Mouse (Mus musculus) neural tube, embryonic 14.5 days (tissue): ENCODE results near the gene Dapk3. TPM values are rescaled to one million over a fixed set of nuclear protein-coding genes. Genes with fewer than 3 reads are reported as not detected.

ENCODE experiments used
- ATAC-seq: fragments of 200-750 bp; cut with Nextera tagmentation; 2 replicates; pipeline ENCODE4 v1.8.0; 2017; ENCODE audit warnings: low read depth, mild to moderate bottlenecking, moderate TSS enrichment, moderate library complexity
- H3K27ac ChIP-seq: fragments of 300-500 bp; sonication (generic); 2 replicates; pipeline ENCODE4 v1.5.1; 2014; ENCODE audit warnings: low read depth, mild to moderate bottlenecking, control low read depth, low read length, moderate library complexity, mixed read lengths
- H3K27me3 ChIP-seq: fragments of 300-500 bp; sonication (generic); 2 replicates; pipeline ENCODE4 v1.6.1; 2014; ENCODE audit warnings: low read length; ENCODE audit not compliant: control insufficient read depth, insufficient read depth
- H3K36me3 ChIP-seq: fragments of 300-500 bp; sonication (generic); 2 replicates; pipeline ENCODE4 v1.6.1; 2014; ENCODE audit warnings: low read length, mixed read lengths; ENCODE audit not compliant: control insufficient read depth, insufficient read depth
- H3K4me1 ChIP-seq: fragments of 300-500 bp; sonication (generic); 2 replicates; pipeline ENCODE4 v1.6.1; 2014; ENCODE audit warnings: low read length; ENCODE audit not compliant: control insufficient read depth, insufficient read depth
- H3K4me2 ChIP-seq: fragments of 300-500 bp; sonication (generic); 2 replicates; pipeline ENCODE4 v1.6.1; 2014; ENCODE audit warnings: mild to moderate bottlenecking, low read depth, low read length, control low read depth
- H3K4me3 ChIP-seq: fragments of 300-500 bp; sonication (generic); 2 replicates; pipeline ENCODE4 v1.5.1; 2014; ENCODE audit warnings: low read depth, low read length, control low read depth, mixed read lengths
- H3K9ac ChIP-seq: fragments of 300-500 bp; sonication (generic); replicated peaks from 2 replicates; pipeline ENCODE4 v1.6.1; 2014; ENCODE audit warnings: low read depth, mild to moderate bottlenecking, control low read depth, low read length, mixed read lengths
- H3K9me3 ChIP-seq: fragments of 300-500 bp; sonication (generic); 2 replicates; pipeline ENCODE4 v1.6.1; 2016; ENCODE audit warnings: low read length; ENCODE audit not compliant: control insufficient read depth
- WGBS: fragments of 180-500 bp; shearing (Covaris S2); extraction: QIAGEN DNeasy Blood & Tissue Kit; methylation state at CpG from one replicate; pipeline ENCODE4 v1.1.7; 2014; 5-methylcytosine and 5-hydroxymethylcytosine counted together
- polyA plus RNA-seq: library from polyadenylated mRNA; unstranded; fragments of >200 nt; fragmentation: Nextera tagmentation; extraction: Ambion mirVana; gene quantifications from 2 replicates; pipeline ENCODE4 v1.2.1, GENCODE M21; 2014

Dapk3 gene
- polyA plus RNA-seq, 1 experiment from 2014 or later, result 67.3 TPM

DNA sequence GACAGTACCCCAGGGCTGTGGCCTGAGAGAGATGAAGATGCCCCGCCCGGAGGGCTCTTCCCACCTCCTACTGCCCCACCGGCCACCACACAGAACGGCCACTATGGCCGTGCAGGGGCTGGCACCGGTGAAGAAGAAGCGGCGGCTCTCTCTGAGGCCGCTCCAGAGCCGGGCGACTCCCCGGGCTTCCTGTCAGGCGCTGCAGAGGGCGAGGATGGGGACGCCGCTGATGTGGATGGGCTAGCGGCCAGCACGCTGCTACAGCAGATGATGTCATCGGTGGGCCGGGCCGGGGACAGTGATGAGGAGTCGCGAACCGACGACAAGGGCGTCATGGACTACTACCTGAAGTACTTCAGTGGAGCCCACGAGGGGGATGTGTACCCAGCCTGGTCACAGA lies 38.1 kb upstream of the Dapk3 start:
- Histone ChIP-seq H3K27ac (no peak overlapping the region), H3K9ac (no peak overlapping the region), H3K9me3 (no peaks in the 10 kb centered on the region), H3K4me1 (peaks cover 23% of the 10 kb centered on the region), H3K36me3 (peaks cover 52% of the 10 kb centered on the region), H3K27me3 (no peaks in the 10 kb centered on the region), H3K4me3 (no peak overlapping the region), H3K4me2 (no peak overlapping the region)
- 94% methylated on average over 27 of the region's 27 CpGs for WGBS
- no peak for ATAC-seq

- no peak for ATAC-seq
- no peak overlapping the region for H3K27ac ChIP-seq
- H3K9me3 ChIP-seq, result no peaks in the 10 kb centered on the region
- H3K4me2 ChIP-seq, result no peak overlapping the region
- 95% methylated on average over 6 of the region's 6 CpGs for WGBS
- H3K36me3 ChIP-seq, result peaks cover 57% of the 10 kb centered on the region
- no peak overlapping the region for H3K4me3 ChIP-seq
- no peaks in the 10 kb centered on the region for H3K27me3 ChIP-seq
- H3K9ac ChIP-seq, result no peak overlapping the region
- peaks cover 17% of the 10 kb centered on the region for H3K4me1 ChIP-seq
Measured at GRCm38 (mm10) chr10:81145307-81145706, 37.5 kb upstream of the Dapk3 start.

DNA sequence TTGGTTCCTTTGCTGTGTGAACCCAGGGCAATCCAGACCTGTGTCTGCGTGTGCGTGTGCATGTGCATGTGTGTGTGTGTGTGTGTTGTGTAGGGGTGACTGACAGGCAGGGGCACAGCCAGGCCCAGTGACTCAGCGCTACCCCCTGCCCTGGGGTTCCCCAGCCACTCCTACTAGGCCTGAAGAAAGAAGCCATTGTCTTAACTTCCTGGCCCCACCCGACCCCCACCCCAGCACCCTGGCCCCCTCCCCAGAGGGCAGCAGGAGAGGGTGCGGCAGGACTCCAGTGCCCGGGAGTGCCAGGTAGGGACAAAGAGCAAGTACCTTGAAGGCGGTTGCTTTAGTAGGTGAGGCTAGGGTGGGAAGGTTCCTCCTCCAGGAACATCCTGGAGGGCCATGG lies 37.0 kb upstream of the Dapk3 start:
- Histone ChIP-seq H3K4me2 (no peak overlapping the region), H3K9me3 (no peaks in the 10 kb centered on the region), H3K27me3 (no peaks in the 10 kb centered on the region), H3K36me3 (peaks cover 59% of the 10 kb centered on the region), H3K9ac (0 out of 2 replicates have a peak overlapping the region, but pooled peaks have one; percentile 12), H3K4me1 (peaks cover 12% of the 10 kb centered on the region), H3K4me3 (no peak overlapping the region), H3K27ac (no peak overlapping the region)
- 85% methylated on average over 7 of the region's 7 CpGs for WGBS
- ATAC-seq, result no peak

DNA sequence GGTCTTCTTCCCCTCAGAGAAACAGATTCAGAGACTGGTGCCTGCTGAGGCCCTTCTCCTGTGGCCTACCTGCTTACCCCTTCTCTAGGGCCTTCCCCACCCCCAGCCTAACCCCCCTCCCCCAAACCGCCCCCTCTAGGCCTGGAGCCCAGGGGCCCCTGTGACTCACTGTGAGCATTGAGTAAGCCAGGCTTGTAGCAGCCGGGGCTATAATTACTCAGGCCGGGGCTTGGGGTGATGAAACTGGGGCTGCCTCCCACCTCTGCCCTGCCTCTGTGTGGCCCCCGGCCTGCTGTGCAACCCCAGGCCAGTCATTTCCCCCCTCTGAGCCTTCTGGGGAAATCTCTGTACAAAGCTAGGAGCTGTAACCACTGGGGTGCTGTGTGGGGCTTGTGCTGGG lies 36.5 kb upstream of the Dapk3 start:
- Histone ChIP-seq H3K36me3 (peaks cover 59% of the 10 kb centered on the region), H3K9me3 (no peaks in the 10 kb centered on the region), H3K27ac (no peak overlapping the region), H3K9ac (0 out of 2 replicates have a peak overlapping the region, but pooled peaks have one; percentile 12), H3K4me3 (no peak overlapping the region), H3K27me3 (no peaks in the 10 kb centered on the region), H3K4me1 (peaks cover 8% of the 10 kb centered on the region), H3K4me2 (no peak overlapping the region)
- 93% methylated on average over 4 of the region's 4 CpGs for WGBS
- no peak for ATAC-seq

- Histone ChIP-seq H3K27me3 (no peaks in the 10 kb centered on the region), H3K9me3 (no peaks in the 10 kb centered on the region), H3K9ac (no peak overlapping the region), H3K4me2 (no peak overlapping the region), H3K4me1 (no peaks in the 10 kb centered on the region), H3K27ac (no peak overlapping the region), H3K36me3 (peaks cover 72% of the 10 kb centered on the region), H3K4me3 (no peak overlapping the region)
- no peak for ATAC-seq
- WGBS, result 67% methylated on average over 6 of the region's 6 CpGs
Measured at GRCm38 (mm10) chr10:81151261-81151660, 31.5 kb upstream of the Dapk3 start.

GRCm38 (mm10) chr10:81152609-81153008 lies 30.2 kb upstream of the Dapk3 start:
- no peak overlapping the region for H3K4me2 ChIP-seq
- no peak overlapping the region for H3K9ac ChIP-seq
- WGBS, result 86% methylated on average over 12 of the region's 12 CpGs
- no peak overlapping the region for H3K4me3 ChIP-seq
- H3K36me3 ChIP-seq, result peaks cover 73% of the 10 kb centered on the region
- H3K27me3 ChIP-seq, result no peaks in the 10 kb centered on the region
- no peaks in the 10 kb centered on the region for H3K4me1 ChIP-seq
- no peak overlapping the region for H3K27ac ChIP-seq
- ATAC-seq, result no peak
- H3K9me3 ChIP-seq, result no peaks in the 10 kb centered on the region

DNA sequence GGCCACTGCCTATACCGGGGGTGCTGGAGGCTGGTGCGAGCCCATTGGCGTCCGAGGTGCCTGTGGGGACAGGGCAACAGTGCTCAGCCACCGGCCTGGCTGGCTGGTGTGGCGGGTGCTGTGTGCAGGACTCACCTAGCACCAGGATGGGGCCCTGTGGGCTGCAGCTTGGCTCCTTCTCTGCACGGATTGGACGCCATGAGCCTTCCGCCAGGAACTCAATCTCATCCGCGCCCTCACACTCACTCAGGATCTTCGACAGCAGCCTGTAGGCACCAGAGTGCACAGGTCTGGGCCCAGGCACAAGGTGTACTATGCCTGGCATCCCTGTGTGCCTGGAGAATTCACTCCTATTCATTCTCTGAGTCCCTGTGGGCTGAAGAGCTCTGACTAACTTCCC lies 28.5 kb upstream of the Dapk3 start:
- H3K4me3 ChIP-seq, result no peak overlapping the region
- no peaks in the 10 kb centered on the region for H3K9me3 ChIP-seq
- no peak overlapping the region for H3K27ac ChIP-seq
- no peak overlapping the region for H3K9ac ChIP-seq
- H3K4me1 ChIP-seq, result no peaks in the 10 kb centered on the region
- WGBS, result 88% methylated on average over 12 of the region's 12 CpGs
- H3K36me3 ChIP-seq, result peaks cover 64% of the 10 kb centered on the region
- ATAC-seq, result no peak
- H3K4me2 ChIP-seq, result no peak overlapping the region
- H3K27me3 ChIP-seq, result no peaks in the 10 kb centered on the region

DNA sequence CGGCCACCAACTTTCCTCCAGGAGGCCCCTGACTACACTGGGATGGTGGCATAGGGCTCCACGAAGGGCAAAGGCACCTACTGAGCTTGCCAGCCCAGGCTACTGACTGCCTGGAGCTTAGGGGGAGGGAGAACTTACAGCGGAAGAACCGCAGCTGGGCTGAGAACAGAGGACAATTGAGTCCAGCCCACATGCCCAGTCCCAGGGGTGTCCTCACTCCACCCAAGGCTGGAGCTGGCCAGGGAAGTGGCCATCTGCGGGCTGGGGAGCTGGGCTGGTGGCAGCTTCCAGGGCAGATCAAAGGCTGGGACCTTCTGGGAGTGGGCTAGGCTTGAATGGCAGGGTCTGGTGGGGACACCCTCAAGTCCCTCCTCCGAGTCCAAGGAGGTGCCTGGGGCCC lies 28.1 kb upstream of the Dapk3 start:
- Histone ChIP-seq H3K4me3 (no peak overlapping the region), H3K9ac (no peak overlapping the region), H3K4me1 (no peaks in the 10 kb centered on the region), H3K27ac (no peak overlapping the region), H3K9me3 (no peaks in the 10 kb centered on the region), H3K4me2 (no peak overlapping the region), H3K36me3 (peaks cover 60% of the 10 kb centered on the region), H3K27me3 (no peaks in the 10 kb centered on the region)
- ATAC-seq, result no peak
- WGBS, result 72% methylated on average over 6 of the region's 6 CpGs

GRCm38 (mm10) chr10:81161602-81162317 lies 21.0 kb upstream of the Dapk3 start:
- Histone ChIP-seq H3K36me3 (peaks cover 29% of the 10 kb centered on the region), H3K4me2 (no peak overlapping the region), H3K4me1 (peaks cover 8% of the 10 kb centered on the region), H3K9ac (0 out of 2 replicates have a peak overlapping the region, but pooled peaks have one; percentile 18), H3K27me3 (no peaks in the 10 kb centered on the region), H3K27ac (no peak overlapping the region; the same call in 1 of the 2 replicates), H3K9me3 (no peaks in the 10 kb centered on the region), H3K4me3 (no peak overlapping the region)
- WGBS, result 47% methylated on average over 8 of the region's 8 CpGs
- ATAC-seq, result peak; percentile 48
